Mouse (Mus musculus) left cerebral cortex, adult 9 months (tissue): ENCODE results near the gene Eapp.
A peak's percentile ranks its signal among the peaks of the same experiment; 100 is the strongest.
"Not testable (repeated sequence)": the region's sequence is repeated elsewhere in the genome, so short reads cannot be mapped to it uniquely, and the experiment has no call there.

ENCODE experiments used
- DNase-seq, 2 experiments: peaks; one replicate each; pipeline ENCODE4 v3.0.0; 2022; ENCODE audit warnings: low spot score in 2 of 2

Eapp gene

GRCm38 (mm10) chr12:54695511-54696241, at the start of gene Eapp:
TSS of gene Eapp (minus strand) at chr12:54695897.
- DNase-seq: peak; percentile 91 to 96

- DNase-seq: peak in 1 of 2 experiments; percentile 23
Observed at GRCm38 (mm10) chr12:54738661-54739243, 43.1 kb upstream of the Eapp start.

GRCm38 (mm10) chr12:54737891-54738660, 42.4 kb upstream of the Eapp start:
- DNase-seq: not testable (repeated sequence)

GRCm38 (mm10) chr12:54734307-54735131, 38.8 kb upstream of the Eapp start:
- not testable (repeated sequence) for DNase-seq

- DNase-seq: not testable (repeated sequence)
Observed at GRCm38 (mm10) chr12:54729140-54730059, 33.7 kb upstream of the Eapp start.

GRCm38 (mm10) chr12:54718871-54719786, 23.4 kb upstream of the Eapp start:
- DNase-seq: not testable (repeated sequence)

- peak in 1 of 2 experiments; percentile 1 for DNase-seq
Observed at GRCm38 (mm10) chr12:54717516-54717915, 21.8 kb upstream of the Eapp start.

GRCm38 (mm10) chr12:54713822-54714626, 18.3 kb upstream of the Eapp start:
- peak in 1 of 2 experiments; percentile 48 for DNase-seq

GRCm38 (mm10) chr12:54710494-54710879, 14.8 kb upstream of the Eapp start:
- peak in 1 of 2 experiments; percentile 39 for DNase-seq

GRCm38 (mm10) chr12:54709691-54710493, 14.2 kb upstream of the Eapp start:
- peak in 1 of 2 experiments; percentile 2 for DNase-seq

- DNase-seq: no peak
Observed at GRCm38 (mm10) chr12:54699394-54699793, 3.7 kb upstream of the Eapp start.

GRCm38 (mm10) chr12:54697791-54698250, 2.1 kb upstream of the Eapp start:
- no peak for DNase-seq

- peak in 1 of 2 experiments; percentile 51 for DNase-seq
Observed at GRCm38 (mm10) chr12:54697003-54697597, 1.4 kb upstream of the Eapp start.

- peak; percentile 89 to 95 for DNase-seq
Observed at GRCm38 (mm10) chr12:54696242-54697002, 725 bp upstream of the Eapp start.

GRCm38 (mm10) chr12:54694847-54695510, 718 bp downstream of the Eapp start:
- no peak for DNase-seq

GRCm38 (mm10) chr12:54689082-54689481, 6.6 kb downstream of the Eapp start:
- DNase-seq: no peak
